Mouse (Mus musculus) testis, adult 2 months (tissue): ENCODE measurements around the gene U2af1. TPM values are rescaled to one million over a fixed set of nuclear protein-coding genes. Genes with fewer than 3 reads are reported as not detected.
A peak's percentile ranks its signal among the peaks of the same experiment; 100 is the strongest.

Source experiments
- H3K27ac ChIP-seq: fragments of 200-500 bp; 2 replicates; pipeline ENCODE4 v1.5.1; 2012; ENCODE audit warnings: low read depth, low read length; ENCODE audit not compliant: control insufficient read depth, insufficient read depth
- H3K27me3 ChIP-seq: fragments of 200-500 bp; 2 replicates; pipeline ENCODE4 v1.6.1; 2012; ENCODE audit warnings: mild to moderate bottlenecking, low read length, moderate library complexity; ENCODE audit not compliant: control insufficient read depth, insufficient read depth
- H3K36me3 ChIP-seq: fragments of 200-500 bp; 2 replicates; pipeline ENCODE4 v1.6.1; 2012; ENCODE audit warnings: mild to moderate bottlenecking, low read length; ENCODE audit not compliant: control insufficient read depth, insufficient read depth
- H3K4me1 ChIP-seq: fragments of 200-500 bp; 2 replicates; pipeline ENCODE4 v1.6.1; 2012; ENCODE audit warnings: low read length; ENCODE audit not compliant: control insufficient read depth, insufficient read depth
- H3K4me3 ChIP-seq: fragments of 200-500 bp; 2 replicates; pipeline ENCODE4 v1.5.1; 2012; ENCODE audit warnings: low read depth, mild to moderate bottlenecking, low read length, moderate library complexity, mixed read lengths; ENCODE audit not compliant: control insufficient read depth
- CTCF ChIP-seq: fragments of 200-500 bp; IDR thresholded peaks from 2 replicates; pipeline ENCODE4 v1.5.1; 2012; ENCODE audit warnings: low read depth, mild to moderate bottlenecking, inconsistent platforms, low read length, moderate library complexity; ENCODE audit not compliant: control insufficient read depth, insufficient read depth, insufficient replicate concordance
- POLR2A ChIP-seq: fragments of 200-500 bp; IDR thresholded peaks from 2 replicates; pipeline ENCODE4 v1.6.1; 2012; ENCODE audit warnings: low read depth, mild to moderate bottlenecking, inconsistent platforms, low read length, moderate library complexity; ENCODE audit not compliant: control insufficient read depth
- polyA plus RNA-seq: library from polyadenylated mRNA; depleted of rRNA; stranded (reverse); fragments of >200 nt; gene quantifications from 2 replicates; pipeline ENCODE4 v1.2.3, GENCODE M21; 2012

Gene U2af1
- polyA plus RNA-seq, 1 experiment: 39.6 TPM

DNA sequence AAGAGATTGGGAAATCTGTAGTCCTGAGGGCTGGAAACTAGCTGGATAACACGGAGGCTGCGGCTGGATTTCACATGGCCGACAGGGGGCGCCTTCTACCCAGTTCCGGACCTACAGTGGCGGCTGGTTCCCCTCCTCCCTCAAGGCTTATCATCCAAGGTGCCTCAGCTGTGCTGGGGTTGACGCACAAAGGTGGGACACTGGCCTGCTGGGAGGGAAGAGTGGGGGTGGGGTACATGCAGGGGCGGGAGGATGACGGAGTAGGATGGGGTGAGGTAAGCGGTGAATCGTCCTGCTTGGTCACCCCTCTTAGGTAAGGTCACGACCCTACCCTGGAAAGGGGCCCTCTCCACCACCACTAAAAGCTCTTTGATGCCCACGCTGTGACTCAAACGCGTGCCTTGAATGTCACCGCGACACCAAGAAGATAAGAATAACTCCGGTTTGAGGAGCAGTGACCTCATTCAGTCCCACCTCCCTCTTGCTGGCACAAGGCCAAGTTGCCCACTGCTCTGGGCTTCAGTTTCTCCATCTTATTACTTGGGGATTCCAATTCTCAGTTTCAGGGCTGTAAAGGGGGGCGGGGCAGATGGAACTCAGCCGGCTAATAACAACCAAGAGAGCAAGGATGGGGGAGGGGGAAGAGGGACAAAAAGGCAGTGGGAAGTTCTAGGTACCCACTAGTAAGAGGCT is 34.8 kb upstream of the U2af1 start:
- H3K4me3 ChIP-seq: peak overlapping the region; percentile 2
- no peak overlapping the region for H3K27ac ChIP-seq
- no peak for TF ChIP-seq POLR2A
- TF ChIP-seq CTCF: peak; percentile 83
- peaks cover 14% of the 10 kb centered on the region for H3K4me1 ChIP-seq
- no peaks in the 10 kb centered on the region for H3K36me3 ChIP-seq
- no peaks in the 10 kb centered on the region for H3K27me3 ChIP-seq

DNA sequence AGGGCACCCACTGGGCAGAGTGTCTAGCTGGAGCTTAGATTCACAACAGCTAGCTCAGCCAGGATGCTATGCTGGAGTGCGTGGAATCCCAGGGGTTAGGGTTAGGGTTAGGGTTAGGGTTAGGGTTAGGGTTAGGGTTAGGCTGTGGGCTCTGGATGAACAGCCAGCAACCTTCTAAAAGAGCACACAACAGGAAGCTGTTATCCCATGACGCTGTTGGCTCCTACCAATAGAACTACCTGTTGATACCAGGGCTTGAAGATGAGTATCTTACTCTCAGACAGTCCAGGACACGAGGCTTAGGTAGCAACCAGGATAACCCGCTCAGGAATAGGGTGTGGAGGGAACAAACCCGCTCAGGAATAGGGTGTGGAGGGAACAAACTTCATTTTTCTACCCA is 34.2 kb upstream of the U2af1 start:
- Histone ChIP-seq H3K4me1 (peaks cover 14% of the 10 kb centered on the region), H3K27me3 (no peaks in the 10 kb centered on the region), H3K27ac (no peak overlapping the region), H3K36me3 (no peaks in the 10 kb centered on the region), H3K4me3 (no peak overlapping the region)
- no peak for TF ChIP-seq CTCF
- TF ChIP-seq POLR2A: no peak

DNA sequence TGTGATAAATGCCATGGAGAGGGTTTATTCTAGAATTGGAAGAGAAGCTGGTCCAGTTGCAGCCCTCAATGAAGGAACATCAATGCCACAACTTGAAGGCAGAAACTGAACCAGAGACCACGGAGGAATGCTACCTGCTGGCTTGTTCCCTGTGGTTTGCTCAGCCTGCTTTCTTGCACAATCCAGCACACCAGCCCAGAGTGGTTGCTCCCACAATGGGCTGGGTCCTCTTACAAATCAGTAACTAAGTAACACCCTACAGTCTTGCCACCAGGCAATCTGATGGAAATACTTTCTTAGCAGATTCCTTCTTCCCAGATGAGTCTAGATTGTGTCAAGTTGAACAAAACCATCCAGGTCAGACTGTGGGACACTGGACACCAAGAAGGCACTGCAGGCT is 30.9 kb upstream of the U2af1 start:
- Histone ChIP-seq H3K27me3 (no peaks in the 10 kb centered on the region), H3K4me3 (no peak overlapping the region), H3K36me3 (no peaks in the 10 kb centered on the region), H3K27ac (no peak overlapping the region), H3K4me1 (peaks cover 16% of the 10 kb centered on the region)
- no peak for TF ChIP-seq POLR2A
- no peak for TF ChIP-seq CTCF

DNA sequence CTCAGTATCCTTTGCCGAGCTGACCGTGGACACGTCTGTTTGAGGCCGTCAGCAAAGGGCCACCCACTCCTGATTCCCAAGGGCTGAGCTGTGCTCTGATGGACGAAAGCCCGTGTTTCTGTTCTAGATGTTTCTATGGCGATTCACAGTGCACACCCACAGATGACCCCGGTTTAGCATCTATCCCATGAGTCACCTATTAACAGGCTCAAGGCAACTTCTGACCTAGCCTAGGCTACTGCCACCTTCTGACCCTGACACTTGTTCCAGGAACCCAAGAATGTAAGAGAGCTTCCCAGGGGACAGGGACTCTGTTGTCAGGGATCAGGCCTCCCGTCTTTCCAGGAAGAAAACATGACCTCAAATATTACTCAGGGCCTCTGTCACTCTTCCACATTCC is 29.4 kb upstream of the U2af1 start:
- Histone ChIP-seq H3K36me3 (no peaks in the 10 kb centered on the region), H3K27ac (no peak overlapping the region), H3K4me1 (peaks cover 4% of the 10 kb centered on the region; the same call in 1 of the 2 replicates), H3K27me3 (no peaks in the 10 kb centered on the region), H3K4me3 (no peak overlapping the region)
- TF ChIP-seq POLR2A: no peak
- TF ChIP-seq CTCF: no peak

DNA sequence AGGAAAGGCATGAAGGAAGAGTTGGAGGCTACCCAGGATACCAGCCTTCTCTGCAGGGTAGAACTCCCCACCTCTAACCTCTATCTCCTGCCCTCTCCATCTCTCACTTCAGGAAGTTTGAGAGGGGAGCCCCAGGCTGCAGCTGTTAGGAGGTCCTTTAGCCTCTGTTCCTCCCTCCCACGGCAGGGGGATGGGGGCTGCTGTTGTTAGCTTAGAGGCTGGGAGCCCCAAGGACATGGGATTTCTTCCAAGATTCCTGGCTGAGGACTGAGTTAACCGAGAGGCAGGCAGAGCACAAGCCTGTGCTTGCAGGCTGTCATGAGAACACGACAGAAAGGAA is 27.5 kb upstream of the U2af1 start:
- no peaks in the 10 kb centered on the region for H3K27me3 ChIP-seq
- peaks cover 2% of the 10 kb centered on the region; the same call in 1 of the 2 replicates for H3K4me1 ChIP-seq
- TF ChIP-seq POLR2A: no peak
- TF ChIP-seq CTCF: no peak
- peak overlapping the region; percentile 12; the same call in 1 of the 2 replicates for H3K27ac ChIP-seq
- H3K36me3 ChIP-seq: no peaks in the 10 kb centered on the region
- H3K4me3 ChIP-seq: no peak overlapping the region

GRCm38 (mm10) chr17:31685514-31686224 is 27.0 kb upstream of the U2af1 start:
- H3K4me1 ChIP-seq: peaks cover 2% of the 10 kb centered on the region; the same call in 1 of the 2 replicates
- peak overlapping the region; percentile 12; the same call in 1 of the 2 replicates for H3K27ac ChIP-seq
- no peaks in the 10 kb centered on the region for H3K27me3 ChIP-seq
- H3K36me3 ChIP-seq: no peaks in the 10 kb centered on the region
- TF ChIP-seq CTCF (peak; percentile 89; the same call in 1 of the 2 replicates), POLR2A (no peak)
- no peak overlapping the region for H3K4me3 ChIP-seq

DNA sequence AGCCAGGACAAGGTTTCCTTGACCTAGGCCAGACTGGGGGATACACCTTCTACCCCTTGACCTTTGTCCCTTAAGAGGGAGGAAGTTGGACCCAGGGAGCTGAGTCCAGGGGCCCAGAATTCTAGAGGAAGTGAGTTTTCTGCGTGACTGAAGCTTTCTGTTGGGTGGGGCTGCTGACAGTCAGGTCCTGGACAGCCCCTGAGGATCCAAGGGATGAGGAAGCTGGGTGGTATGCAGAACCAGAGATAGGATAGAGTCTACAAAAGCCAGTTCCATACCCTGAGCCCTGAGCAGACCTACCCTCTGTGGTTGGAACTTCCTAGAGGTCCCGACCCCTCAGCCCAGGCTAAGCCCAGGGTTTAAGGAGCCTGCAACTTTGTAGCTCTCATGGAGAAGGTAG is 21.8 kb upstream of the U2af1 start:
- Histone ChIP-seq H3K4me1 (no peaks in the 10 kb centered on the region), H3K27me3 (no peaks in the 10 kb centered on the region), H3K4me3 (no peak overlapping the region), H3K36me3 (no peaks in the 10 kb centered on the region), H3K27ac (no peak overlapping the region)
- no peak for TF ChIP-seq POLR2A
- TF ChIP-seq CTCF: no peak

DNA sequence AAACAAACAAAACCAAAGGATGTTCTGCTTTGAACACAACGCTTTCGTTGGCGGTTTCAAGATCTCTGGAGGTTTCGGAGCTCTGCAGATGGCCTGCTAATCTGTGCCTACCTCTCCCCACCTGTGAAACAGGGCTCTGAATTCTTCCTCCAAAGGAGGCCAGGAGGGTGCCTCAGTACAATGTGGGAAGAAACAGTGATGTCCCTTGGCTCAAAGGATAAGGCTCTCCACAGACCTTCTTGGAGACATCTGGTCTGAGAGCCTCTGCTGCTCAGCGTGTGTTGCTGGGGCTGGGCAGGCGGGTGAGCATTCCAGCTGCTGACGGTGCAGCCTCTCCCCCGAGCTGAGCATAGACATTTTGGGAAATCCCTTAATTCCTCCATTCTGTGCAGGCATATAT is 18.8 kb upstream of the U2af1 start, which contains the start of gene Cryaa:
Cryaa (plus strand) TSS at position 301 of the 400 bp plus-strand sequence.
- no peak within 1 kb of the TSS for H3K27ac ChIP-seq
- H3K36me3 ChIP-seq: no peaks in the 10 kb centered on the region
- TF ChIP-seq POLR2A: no peak
- no peak for TF ChIP-seq CTCF
- no peaks in the 10 kb centered on the region for H3K4me1 ChIP-seq
- H3K4me3 ChIP-seq: no peak within 1 kb of the TSS
- H3K27me3 ChIP-seq: no peaks in the 10 kb centered on the region
